Mouse (Mus musculus) neural tube, embryonic 13.5 days (tissue): ENCODE measurements around the gene Stat3. TPM values are rescaled to one million over a fixed set of nuclear protein-coding genes. Genes with fewer than 3 reads are reported as not detected.

Source experiments
- ATAC-seq: fragments of 200-750 bp; cut with Nextera tagmentation; 2 replicates; pipeline ENCODE4 v1.8.0; 2017; ENCODE audit warnings: low read depth, mild to moderate bottlenecking, moderate TSS enrichment, moderate library complexity
- H3K27ac ChIP-seq: fragments of 300-500 bp; sonication (generic); replicated peaks from 2 replicates; pipeline ENCODE4 v1.5.1; 2015; ENCODE audit warnings: moderate library complexity, mild to moderate bottlenecking, inconsistent platforms
- H3K27me3 ChIP-seq: fragments of 300-500 bp; sonication (generic); 2 replicates; pipeline ENCODE4 v1.6.1; 2015; ENCODE audit warnings: mild to moderate bottlenecking, inconsistent platforms
- H3K36me3 ChIP-seq: fragments of 300-500 bp; sonication (generic); 2 replicates; pipeline ENCODE4 v1.6.1; 2015; ENCODE audit warnings: mild to moderate bottlenecking, inconsistent platforms
- H3K4me1 ChIP-seq: fragments of 300-500 bp; sonication (generic); replicated peaks from 2 replicates; pipeline ENCODE4 v1.6.1; 2015; ENCODE audit warnings: inconsistent platforms
- H3K4me2 ChIP-seq: fragments of 300-500 bp; sonication (generic); 2 replicates; pipeline ENCODE4 v1.6.1; 2015; ENCODE audit warnings: inconsistent platforms, mild to moderate bottlenecking, moderate library complexity
- H3K4me3 ChIP-seq: fragments of 300-500 bp; sonication (generic); 2 replicates; pipeline ENCODE4 v1.5.1; 2015; ENCODE audit warnings: mild to moderate bottlenecking, inconsistent platforms
- H3K9ac ChIP-seq: fragments of 300-500 bp; sonication (generic); 2 replicates; pipeline ENCODE4 v1.6.1; 2015; ENCODE audit warnings: moderate library complexity, mild to moderate bottlenecking, inconsistent platforms
- H3K9me3 ChIP-seq: fragments of 300-500 bp; sonication (generic); 2 replicates; pipeline ENCODE4 v1.6.1; 2016; ENCODE audit warnings: inconsistent platforms
- WGBS: fragments of 180-500 bp; shearing (Covaris S2); methylation state at CpG from one replicate; pipeline ENCODE4 v1.1.7; 2015; 5-methylcytosine and 5-hydroxymethylcytosine counted together
- polyA plus RNA-seq: library from polyadenylated mRNA; unstranded; fragments of >200 nt; fragmentation: Nextera tagmentation; extraction: Ambion mirVana; gene quantifications from 2 replicates; pipeline ENCODE4 v1.2.1, GENCODE M21; 2015

Stat3 gene
- polyA plus RNA-seq, 1 experiment from 2014 or later, result 82.3 TPM

DNA sequence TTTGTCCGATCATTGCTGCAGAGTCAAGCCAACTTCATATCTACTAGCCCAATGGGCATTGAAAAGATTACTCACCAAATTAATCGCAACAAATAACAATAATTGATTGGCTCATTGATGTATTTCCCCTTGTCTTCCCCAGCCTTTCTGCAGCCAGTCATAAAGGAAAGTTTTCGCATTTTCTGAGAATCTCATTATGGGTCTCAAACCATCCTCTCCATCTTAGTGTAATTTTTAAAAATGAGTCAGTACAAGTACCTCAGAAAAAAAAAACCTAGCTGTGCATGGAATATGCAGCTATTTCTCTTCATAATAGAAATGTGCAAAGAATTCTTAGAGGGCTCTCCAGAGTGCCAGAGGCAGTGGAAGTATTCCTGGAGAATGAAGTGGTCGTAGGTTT lies 95.2 kb downstream of the Stat3 start:
- H3K4me2 ChIP-seq, result no peak overlapping the region
- H3K27me3 ChIP-seq, result no peaks in the 10 kb centered on the region
- ATAC-seq, result no peak
- H3K9ac ChIP-seq, result no peak overlapping the region
- H3K36me3 ChIP-seq, result no peaks in the 10 kb centered on the region
- no peak overlapping the region for H3K4me3 ChIP-seq
- 90% methylated on average over 4 of the region's 4 CpGs for WGBS
- no peaks in the 10 kb centered on the region for H3K9me3 ChIP-seq
- H3K4me1 ChIP-seq, result peaks cover 14% of the 10 kb centered on the region
- no peak overlapping the region for H3K27ac ChIP-seq

DNA sequence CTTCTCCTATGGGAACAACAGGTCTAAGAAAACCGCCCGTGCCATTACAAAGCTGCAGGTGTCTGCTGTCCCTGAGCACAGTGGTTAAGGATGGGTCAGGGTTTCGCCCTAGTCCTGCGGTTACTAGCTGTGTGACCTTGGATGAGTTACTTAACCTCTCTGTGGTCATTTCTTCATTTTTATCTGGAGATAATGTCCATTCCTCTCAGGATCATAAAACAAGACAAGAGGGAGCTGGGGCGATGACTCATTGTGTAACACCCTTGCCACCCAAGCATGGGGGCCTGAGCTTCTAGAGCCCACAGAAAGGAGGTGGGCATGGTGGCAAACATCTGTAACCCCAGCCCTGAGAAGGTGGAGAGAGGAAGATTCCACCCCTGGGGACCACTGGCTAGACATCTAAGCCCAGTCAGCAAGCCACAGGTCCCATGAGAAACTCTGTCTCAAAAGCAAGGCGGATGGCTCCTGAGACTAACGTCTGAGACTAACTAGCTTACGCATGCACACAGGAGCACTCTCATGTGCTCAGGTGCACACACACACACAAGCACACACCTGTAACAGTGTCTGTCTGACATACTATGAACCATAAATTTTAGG lies 96.2 kb downstream of the Stat3 start:
- no peak overlapping the region for H3K27ac ChIP-seq
- no peak overlapping the region for H3K9ac ChIP-seq
- 0 out of 2 replicates have a peak, but pooled peaks cover 6% of the 10 kb centered on the region for H3K4me1 ChIP-seq
- no peaks in the 10 kb centered on the region for H3K9me3 ChIP-seq
- no peak overlapping the region for H3K4me3 ChIP-seq
- no peak overlapping the region for H3K4me2 ChIP-seq
- H3K36me3 ChIP-seq, result no peaks in the 10 kb centered on the region
- no peak for ATAC-seq
- no peaks in the 10 kb centered on the region for H3K27me3 ChIP-seq
- 95% methylated on average over 8 of the region's 8 CpGs for WGBS

DNA sequence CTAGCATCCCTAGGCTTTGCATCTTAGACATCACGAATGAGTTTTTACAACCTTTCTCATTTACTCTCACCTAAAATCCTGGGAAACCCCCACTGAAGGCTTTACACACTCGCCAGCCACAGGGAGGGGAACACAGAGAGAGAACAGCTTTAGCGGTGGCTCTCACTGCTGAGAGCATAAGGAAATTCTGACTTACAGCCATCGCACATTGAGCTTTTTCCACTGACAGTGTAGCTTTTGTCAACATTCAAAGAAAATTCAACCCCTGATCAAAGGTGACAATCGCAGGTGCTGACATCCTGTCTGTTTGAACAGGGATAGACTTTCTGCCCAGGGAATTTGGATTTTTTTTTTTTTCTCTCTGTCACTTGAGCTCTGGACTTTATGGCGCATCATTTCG lies 97.3 kb downstream of the Stat3 start:
- ATAC-seq, result no peak
- 82% methylated on average over 7 of the region's 7 CpGs for WGBS

DNA sequence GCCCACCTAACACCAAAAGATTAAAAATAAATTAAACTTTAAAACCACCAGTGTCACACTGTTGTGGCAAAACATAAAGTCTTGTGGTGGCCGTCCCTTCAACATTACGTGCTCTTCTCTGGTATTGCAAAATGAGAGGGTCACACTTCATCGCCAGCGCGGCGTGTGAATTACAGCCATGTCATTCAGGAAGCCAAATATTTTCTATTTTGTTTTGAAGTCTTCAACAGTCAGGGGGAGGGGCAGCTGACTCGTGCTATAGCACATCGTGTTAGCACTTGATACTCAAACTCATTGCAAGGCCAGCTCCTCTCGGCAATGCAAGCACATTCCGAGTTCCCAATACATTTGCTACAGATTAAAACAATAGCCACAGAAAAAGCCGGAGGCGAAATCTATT lies 98.5 kb downstream of the Stat3 start:
- 68% methylated on average over 12 of the region's 12 CpGs for WGBS
- ATAC-seq, result no peak
- Histone ChIP-seq H3K27ac (no peak overlapping the region), H3K9me3 (no peaks in the 10 kb centered on the region), H3K4me1 (0 out of 2 replicates have a peak, but pooled peaks cover 2% of the 10 kb centered on the region), H3K27me3 (no peaks in the 10 kb centered on the region), H3K4me3 (no peak overlapping the region), H3K9ac (no peak overlapping the region), H3K36me3 (no peaks in the 10 kb centered on the region), H3K4me2 (no peak overlapping the region)

More for the DNA sequence above, 97.3 kb downstream of the Stat3 start:
- Histone ChIP-seq H3K9me3 (no peaks in the 10 kb centered on the region), H3K4me3 (no peak overlapping the region), H3K36me3 (no peaks in the 10 kb centered on the region), H3K27me3 (no peaks in the 10 kb centered on the region), H3K4me2 (no peak overlapping the region), H3K27ac (no peak overlapping the region), H3K4me1 (0 out of 2 replicates have a peak, but pooled peaks cover 2% of the 10 kb centered on the region), H3K9ac (no peak overlapping the region)

DNA sequence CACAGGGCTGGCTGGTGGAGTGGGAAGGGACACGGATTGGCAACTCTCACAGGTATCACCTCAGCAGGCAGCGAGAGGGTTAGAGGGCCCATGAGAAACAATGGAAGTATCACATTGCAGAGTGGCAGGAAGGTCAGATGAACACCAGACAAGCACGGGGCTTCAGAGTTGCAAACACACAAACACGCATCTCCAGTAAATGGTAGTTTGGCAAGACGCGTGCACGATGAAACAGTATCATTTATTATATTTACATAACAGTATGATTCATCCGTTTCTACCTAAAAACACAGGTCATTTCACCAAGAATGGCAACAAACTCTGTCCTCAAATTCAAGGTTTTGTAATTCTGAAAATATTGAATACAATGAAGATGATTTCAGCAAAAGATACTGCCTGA lies 99.8 kb downstream of the Stat3 start:
- no peak for ATAC-seq
- 79% methylated on average over 8 of the region's 8 CpGs for WGBS
- H3K9ac ChIP-seq, result no peak overlapping the region
- H3K4me1 ChIP-seq, result 0 out of 2 replicates have a peak, but pooled peaks cover 2% of the 10 kb centered on the region
- no peak overlapping the region for H3K4me3 ChIP-seq
- no peaks in the 10 kb centered on the region for H3K36me3 ChIP-seq
- H3K27me3 ChIP-seq, result no peaks in the 10 kb centered on the region
- no peak overlapping the region for H3K4me2 ChIP-seq
- H3K27ac ChIP-seq, result no peak overlapping the region
- no peaks in the 10 kb centered on the region for H3K9me3 ChIP-seq

DNA sequence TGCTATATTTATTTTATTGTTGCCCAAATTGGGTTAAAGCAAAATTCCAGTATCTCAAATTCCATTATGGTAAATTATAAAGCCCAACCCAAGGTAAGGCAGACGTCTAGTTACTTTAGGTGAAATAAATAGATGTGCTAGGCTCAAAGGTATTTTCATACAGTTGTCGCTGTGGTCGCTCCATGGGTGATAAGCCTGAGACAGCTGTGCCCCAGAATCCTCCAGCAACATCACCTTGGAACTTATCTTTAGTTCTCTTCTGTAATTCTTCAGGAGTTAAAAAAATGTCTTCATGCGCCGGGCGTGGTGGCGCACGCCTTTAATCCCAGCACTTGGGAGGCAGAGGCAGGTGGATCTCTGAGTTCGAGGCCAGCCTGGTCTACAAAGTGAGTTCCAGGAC lies 100.4 kb downstream of the Stat3 start:
- 97% methylated on average over 9 of the region's 9 CpGs for WGBS
- Histone ChIP-seq H3K9me3 (no peaks in the 10 kb centered on the region), H3K9ac (no peak overlapping the region), H3K4me2 (no peak overlapping the region), H3K27ac (no peak overlapping the region), H3K4me3 (no peak overlapping the region), H3K36me3 (no peaks in the 10 kb centered on the region), H3K27me3 (no peaks in the 10 kb centered on the region), H3K4me1 (0 out of 2 replicates have a peak, but pooled peaks cover 2% of the 10 kb centered on the region)
- no peak for ATAC-seq

DNA sequence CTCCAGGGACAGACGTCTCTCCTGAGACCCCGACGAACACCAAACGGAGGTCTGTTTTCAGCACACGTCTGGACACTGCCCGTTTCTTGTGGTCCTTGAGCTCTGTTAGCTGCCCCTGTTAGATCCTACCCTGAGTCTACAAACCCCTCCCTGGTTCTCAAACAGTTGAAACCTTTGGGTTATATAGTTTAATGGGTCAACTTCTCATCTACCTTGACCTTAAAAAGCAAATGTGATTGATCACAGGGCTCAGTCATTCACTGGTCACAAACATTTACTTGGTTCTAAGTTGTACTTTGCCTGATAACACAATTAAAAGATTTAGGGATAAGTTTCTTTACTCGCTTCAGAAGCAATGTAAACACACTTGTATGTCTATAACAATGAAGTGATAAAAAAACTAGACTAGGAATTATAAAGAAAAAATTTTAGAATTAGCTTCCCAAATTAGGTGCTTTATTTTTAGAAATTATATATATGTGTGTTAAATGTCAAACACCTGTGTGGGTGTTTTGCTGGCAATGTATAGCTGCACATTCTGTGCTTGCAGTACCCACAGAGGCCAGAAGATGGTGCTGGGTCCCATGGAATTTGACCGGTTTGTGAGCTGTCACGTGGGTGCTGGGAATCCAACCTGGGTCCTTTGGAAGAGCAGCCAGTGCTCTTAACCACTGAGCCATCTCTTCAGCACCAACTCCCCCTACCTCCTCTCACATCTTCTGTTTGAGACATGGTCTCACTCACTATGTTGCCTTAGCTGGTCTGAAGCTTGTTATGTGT lies 102.2 kb downstream of the Stat3 start:
- Histone ChIP-seq H3K27me3 (no peaks in the 10 kb centered on the region), H3K36me3 (no peaks in the 10 kb centered on the region), H3K4me2 (no peak overlapping the region), H3K27ac (no peak overlapping the region), H3K4me3 (no peak overlapping the region), H3K9ac (no peak overlapping the region), H3K4me1 (0 out of 2 replicates have a peak, but pooled peaks cover 2% of the 10 kb centered on the region), H3K9me3 (no peaks in the 10 kb centered on the region)
- WGBS, result 84% methylated on average over 9 of the region's 9 CpGs
- no peak for ATAC-seq

Other genes starting within 250 kb of the Stat3 start
- 0.10 and 0.21 TPM in 2 replicates for gene Zfp385c, start 247.1 kb downstream of the Stat3 start, polyA plus RNA-seq
- 2.1 and 4.1 TPM in 2 replicates for gene Dhx58, start 235.3 kb downstream of the Stat3 start, polyA plus RNA-seq
- 54.7 TPM in 2 replicates for gene Kat2a, start 227.1 kb downstream of the Stat3 start, polyA plus RNA-seq
- 0.43 TPM in 1 of 2 replicates, not detected in the other for gene Hspb9, start 225.7 kb downstream of the Stat3 start, polyA plus RNA-seq
- gene Rab5c, start 201.3 kb downstream of the Stat3 start, polyA plus RNA-seq, result 30.0 and 35.1 TPM in 2 replicates
- gene Kcnh4, start 179.6 kb downstream of the Stat3 start, polyA plus RNA-seq, result 4.8 and 5.3 TPM in 2 replicates
- gene Hcrt, start 176.6 kb downstream of the Stat3 start, polyA plus RNA-seq, result 0.56 TPM in 1 of 2 replicates, not detected in the other
- gene Ghdc, start 168.6 kb downstream of the Stat3 start, polyA plus RNA-seq, result 4.7 and 5.0 TPM in 2 replicates
- 17.2 TPM in 2 replicates for gene Stat5b, start 88.8 kb downstream of the Stat3 start, polyA plus RNA-seq
- 1.6 and 1.9 TPM in 2 replicates for gene Stat5a, start 80.2 kb downstream of the Stat3 start, polyA plus RNA-seq
- gene Cavin1, start 31.3 kb upstream of the Stat3 start, polyA plus RNA-seq, result 46.7 and 49.3 TPM in 2 replicates
- 111 and 121 TPM in 2 replicates for gene Atp6v0a1, start 69.9 kb upstream of the Stat3 start, polyA plus RNA-seq
- 9.0 and 9.4 TPM in 2 replicates for gene Naglu, start 130.5 kb upstream of the Stat3 start, polyA plus RNA-seq
- gene Hsd17b1, start 138.9 kb upstream of the Stat3 start, polyA plus RNA-seq, result 0.37 and 0.47 TPM in 2 replicates
- 39.9 and 45.5 TPM in 2 replicates for gene Coasy, start 143.0 kb upstream of the Stat3 start, polyA plus RNA-seq
- gene Mlx, start 147.7 kb upstream of the Stat3 start, polyA plus RNA-seq, result 87.3 and 96.9 TPM in 2 replicates
- gene Psmc3ip, start 155.9 kb upstream of the Stat3 start, polyA plus RNA-seq, result 20.5 and 23.7 TPM in 2 replicates
- gene Retreg3, start 180.4 kb upstream of the Stat3 start, polyA plus RNA-seq, result 25.8 and 26.1 TPM in 2 replicates
- gene Tubg1, start 180.4 kb upstream of the Stat3 start, polyA plus RNA-seq, result 77.7 and 78.9 TPM in 2 replicates
- gene Tubg2, start 216.4 kb upstream of the Stat3 start, polyA plus RNA-seq, result 35.5 and 38.9 TPM in 2 replicates
- gene Cntnap1, start 231.0 kb upstream of the Stat3 start, polyA plus RNA-seq, result 4.6 and 5.1 TPM in 2 replicates
- 10.3 and 13.0 TPM in 2 replicates for gene Plekhh3, start 231.8 kb upstream of the Stat3 start, polyA plus RNA-seq
- 0.40 and 0.91 TPM in 2 replicates for gene Ccr10, start 235.9 kb upstream of the Stat3 start, polyA plus RNA-seq